Mouse (Mus musculus): Measurements from ENCODE around the gene Gm42715. TPM values are rescaled to one million over a fixed set of nuclear protein-coding genes. Genes with fewer than 3 reads are reported as not detected.

The Gm42715 gene
- polyA plus RNA-seq, 1 experiment from 2014 or later = 12.2 TPM

DNA sequence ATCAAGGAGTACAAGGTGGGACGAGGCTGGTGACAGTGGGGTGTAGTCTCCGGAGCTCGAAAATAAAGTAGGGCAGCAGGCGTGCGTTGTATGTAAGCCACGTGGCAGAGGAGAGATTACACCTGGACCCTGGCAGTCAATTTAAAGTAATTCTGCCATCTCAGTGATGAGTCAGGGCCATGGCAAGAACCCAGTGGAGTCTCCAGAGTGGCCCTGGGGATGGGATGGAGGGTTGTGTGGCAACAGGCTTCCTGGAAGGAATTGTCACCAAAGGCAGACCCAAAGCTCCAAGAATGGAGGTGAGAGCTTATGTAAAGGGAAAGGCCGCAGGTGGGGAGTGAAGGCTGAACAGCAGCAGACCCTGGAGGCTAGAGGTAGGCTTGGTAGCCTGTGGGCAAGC lies 81.2 kb downstream of the Gm42715 start:
- no peaks in the 10 kb centered on the region for H3K9me3 ChIP-seq (ENCODE audit: control insufficient read depth, low read length)
- H3K9ac ChIP-seq (ENCODE audit: low read depth, low read length) = no peak overlapping the region
- ATAC-seq (ENCODE audit: low read depth) (no peak), DNase-seq (ENCODE audit: low spot score) (no peak)
- no peak overlapping the region for H3K4me3 ChIP-seq (ENCODE audit: low read depth, low read length)
- H3K27ac ChIP-seq (replicated peaks; ENCODE audit: low read depth, low read length) = no peak overlapping the region
- H3K27me3 ChIP-seq (replicated peaks; ENCODE audit: control insufficient read depth, insufficient read depth, low read length) = no peaks in the 10 kb centered on the region
- H3K4me2 ChIP-seq (ENCODE audit: low read depth, low read length) = no peak overlapping the region
- H3K36me3 ChIP-seq (ENCODE audit: control insufficient read depth, insufficient read depth, low read length) = peaks cover 92% of the 10 kb centered on the region
- H3K4me1 ChIP-seq (ENCODE audit: control insufficient read depth, insufficient read depth, low read length) = no peaks in the 10 kb centered on the region
- 93% methylated on average over 7 of the region's 7 CpGs for WGBS

DNA sequence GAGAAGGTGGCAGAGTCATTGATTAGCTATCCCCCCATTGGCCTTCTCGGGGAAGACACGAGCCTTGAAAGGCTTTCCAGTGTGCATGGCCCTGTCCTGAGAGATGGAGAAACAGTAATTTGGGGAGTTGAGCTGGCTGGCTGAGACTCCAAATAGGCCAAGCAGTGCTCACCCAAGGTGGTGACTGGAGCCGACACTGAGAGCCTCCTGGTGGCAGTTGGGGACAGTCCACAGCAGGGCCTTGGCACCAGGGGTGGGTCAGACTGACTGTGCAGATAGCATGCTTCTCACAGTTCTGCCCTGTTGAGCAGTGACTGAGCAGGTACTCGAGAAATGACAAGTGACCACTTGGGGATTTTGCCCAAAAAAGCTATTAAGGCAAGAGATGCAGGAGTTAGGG lies 82.4 kb downstream of the Gm42715 start:
- Histone ChIP-seq H3K4me2 (ENCODE audit: low read depth, low read length) (no peak overlapping the region), H3K9ac (ENCODE audit: low read depth, low read length) (no peak overlapping the region), H3K9me3 (ENCODE audit: control insufficient read depth, low read length) (no peaks in the 10 kb centered on the region), H3K4me3 (ENCODE audit: low read depth, low read length) (no peak overlapping the region), H3K36me3 (ENCODE audit: control insufficient read depth, insufficient read depth, low read length) (peaks cover 85% of the 10 kb centered on the region), H3K27ac (replicated peaks; ENCODE audit: low read depth, low read length) (no peak overlapping the region), H3K27me3 (replicated peaks; ENCODE audit: control insufficient read depth, insufficient read depth, low read length) (no peaks in the 10 kb centered on the region), H3K4me1 (ENCODE audit: control insufficient read depth, insufficient read depth, low read length) (no peaks in the 10 kb centered on the region)
- no peak for DNase-seq (ENCODE audit: low spot score)
- ATAC-seq (ENCODE audit: low read depth) = no peak
- WGBS = 86% methylated on average over 4 of the region's 4 CpGs

DNA sequence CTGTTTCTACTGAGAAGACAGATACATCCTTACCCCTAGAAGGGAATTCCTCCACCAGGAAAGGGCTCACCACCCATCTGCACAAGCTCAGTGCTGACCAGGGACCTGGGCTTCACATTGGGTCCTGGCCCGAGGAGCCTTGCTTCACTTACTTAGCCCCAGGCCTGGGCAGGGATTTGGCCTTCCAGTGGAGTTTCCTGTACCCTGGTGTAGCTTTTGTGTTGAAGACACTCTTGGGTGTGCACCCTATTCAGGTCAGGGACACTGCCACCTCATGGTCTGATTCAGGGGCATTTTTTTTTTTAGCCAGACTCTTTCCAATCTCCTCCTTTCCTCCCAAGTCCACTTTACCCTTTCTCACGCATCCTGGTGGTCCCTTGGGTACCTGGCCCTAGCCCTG lies 83.5 kb downstream of the Gm42715 start:
- 87% methylated on average over 2 of the region's 2 CpGs for WGBS
- Histone ChIP-seq H3K4me1 (ENCODE audit: control insufficient read depth, insufficient read depth, low read length) (no peaks in the 10 kb centered on the region), H3K4me2 (ENCODE audit: low read depth, low read length) (no peak overlapping the region), H3K4me3 (ENCODE audit: low read depth, low read length) (no peak overlapping the region), H3K9me3 (ENCODE audit: control insufficient read depth, low read length) (no peaks in the 10 kb centered on the region), H3K9ac (ENCODE audit: low read depth, low read length) (no peak overlapping the region), H3K36me3 (ENCODE audit: control insufficient read depth, insufficient read depth, low read length) (peaks cover 74% of the 10 kb centered on the region), H3K27me3 (replicated peaks; ENCODE audit: control insufficient read depth, insufficient read depth, low read length) (no peaks in the 10 kb centered on the region), H3K27ac (replicated peaks; ENCODE audit: low read depth, low read length) (no peak overlapping the region)
- no peak for ATAC-seq (ENCODE audit: low read depth)
- DNase-seq (ENCODE audit: low spot score) = no peak

DNA sequence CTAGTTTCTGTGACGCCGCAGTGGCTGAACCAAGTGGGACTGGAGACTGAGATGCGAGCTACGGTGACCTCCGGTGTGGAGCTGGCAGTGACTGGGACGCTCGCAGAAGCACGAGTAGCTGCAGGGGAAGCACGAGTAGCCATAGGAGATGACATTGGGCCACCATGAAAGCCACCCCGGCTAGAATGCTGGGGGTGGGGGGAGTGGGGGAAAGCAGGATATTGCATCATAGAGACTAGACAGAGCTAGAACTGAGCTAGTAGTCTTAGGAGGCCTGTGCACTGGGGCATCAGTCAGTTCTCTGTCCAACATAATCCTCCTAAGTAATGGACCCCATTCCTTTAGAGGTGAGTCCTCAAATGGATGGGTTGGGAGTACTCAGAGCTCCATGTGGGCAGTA lies 84.9 kb downstream of the Gm42715 start:
- H3K4me2 ChIP-seq (ENCODE audit: low read depth, low read length) = no peak overlapping the region
- no peaks in the 10 kb centered on the region for H3K27me3 ChIP-seq (replicated peaks; ENCODE audit: control insufficient read depth, insufficient read depth, low read length)
- no peaks in the 10 kb centered on the region for H3K9me3 ChIP-seq (ENCODE audit: control insufficient read depth, low read length)
- ATAC-seq (ENCODE audit: low read depth) (no peak), DNase-seq (ENCODE audit: low spot score) (no peak)
- H3K36me3 ChIP-seq (ENCODE audit: control insufficient read depth, insufficient read depth, low read length) = peaks cover 74% of the 10 kb centered on the region
- no peak overlapping the region for H3K9ac ChIP-seq (ENCODE audit: low read depth, low read length)
- WGBS = 92% methylated on average over 10 of the region's 10 CpGs
- no peaks in the 10 kb centered on the region for H3K4me1 ChIP-seq (ENCODE audit: control insufficient read depth, insufficient read depth, low read length)
- H3K4me3 ChIP-seq (ENCODE audit: low read depth, low read length) = no peak overlapping the region
- H3K27ac ChIP-seq (replicated peaks; ENCODE audit: low read depth, low read length) = no peak overlapping the region

DNA sequence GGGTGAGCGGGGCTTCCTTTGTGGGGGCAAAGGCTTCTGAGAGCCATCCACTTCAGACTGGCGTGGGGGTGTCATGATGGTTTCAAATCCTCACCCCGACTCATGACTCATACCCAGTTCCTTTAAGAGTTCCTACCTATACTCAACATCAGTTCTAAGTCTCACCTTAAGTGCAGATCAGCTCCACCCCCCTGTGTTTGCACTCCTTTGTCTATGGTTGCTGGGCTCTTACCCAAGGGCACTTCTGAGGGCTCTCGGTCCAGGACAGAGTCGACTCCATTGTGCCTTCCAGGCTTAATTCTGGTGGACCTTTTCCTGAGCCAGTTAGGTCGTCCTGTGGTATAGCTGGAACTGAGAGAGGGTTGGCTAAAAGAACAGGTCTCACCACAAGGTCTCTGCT lies 87.8 kb downstream of the Gm42715 start:
- no peak overlapping the region for H3K4me3 ChIP-seq (ENCODE audit: low read depth, low read length)
- DNase-seq (ENCODE audit: low spot score) = no peak
- WGBS = 85% methylated on average over 6 of the region's 6 CpGs
- no peak for ATAC-seq (ENCODE audit: low read depth)
- H3K27me3 ChIP-seq (replicated peaks; ENCODE audit: control insufficient read depth, insufficient read depth, low read length) = no peaks in the 10 kb centered on the region
- H3K4me1 ChIP-seq (ENCODE audit: control insufficient read depth, insufficient read depth, low read length) = no peaks in the 10 kb centered on the region
- H3K9me3 ChIP-seq (ENCODE audit: control insufficient read depth, low read length) = no peaks in the 10 kb centered on the region
- no peak overlapping the region for H3K9ac ChIP-seq (ENCODE audit: low read depth, low read length)
- no peak overlapping the region for H3K4me2 ChIP-seq (ENCODE audit: low read depth, low read length)
- H3K36me3 ChIP-seq (ENCODE audit: control insufficient read depth, insufficient read depth, low read length) = peaks cover 74% of the 10 kb centered on the region
- no peak overlapping the region for H3K27ac ChIP-seq (replicated peaks; ENCODE audit: low read depth, low read length)

DNA sequence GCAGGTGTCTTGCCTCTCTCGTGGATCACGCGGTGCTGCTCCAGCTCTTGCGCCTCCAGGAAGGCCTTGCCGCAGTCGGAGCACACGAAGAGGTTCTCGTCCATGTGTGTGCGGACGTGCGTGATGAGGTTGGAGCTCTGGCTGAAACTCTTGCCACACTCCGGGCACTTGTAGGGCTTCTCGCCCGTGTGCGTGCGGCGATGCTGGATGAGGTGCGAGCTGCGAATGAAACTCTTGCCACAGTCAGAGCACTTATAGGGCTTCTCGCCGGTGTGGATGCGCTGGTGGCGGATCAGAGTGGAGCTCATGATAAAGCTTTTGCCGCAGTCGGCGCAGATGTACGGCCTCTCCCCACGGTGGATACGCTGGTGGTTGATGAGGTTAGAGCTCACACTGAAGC lies 91.6 kb downstream of the Gm42715 start:
- H3K27me3 ChIP-seq (replicated peaks; ENCODE audit: control insufficient read depth, insufficient read depth, low read length) = no peaks in the 10 kb centered on the region
- 97% methylated on average over 29 of the region's 29 CpGs for WGBS
- no peak overlapping the region for H3K4me3 ChIP-seq (ENCODE audit: low read depth, low read length)
- H3K36me3 ChIP-seq (ENCODE audit: control insufficient read depth, insufficient read depth, low read length) = peaks cover 59% of the 10 kb centered on the region
- H3K27ac ChIP-seq (replicated peaks; ENCODE audit: low read depth, low read length) = no peak overlapping the region
- DNase-seq (ENCODE audit: low spot score) (no peak), ATAC-seq (ENCODE audit: low read depth) (no peak)
- no peak overlapping the region for H3K9ac ChIP-seq (ENCODE audit: low read depth, low read length)
- no peak overlapping the region for H3K4me2 ChIP-seq (ENCODE audit: low read depth, low read length)
- H3K9me3 ChIP-seq (ENCODE audit: control insufficient read depth, low read length) = no peaks in the 10 kb centered on the region
- H3K4me1 ChIP-seq (ENCODE audit: control insufficient read depth, insufficient read depth, low read length) = peaks cover 6% of the 10 kb centered on the region

- peaks cover 6% of the 10 kb centered on the region for H3K4me1 ChIP-seq (ENCODE audit: control insufficient read depth, insufficient read depth, low read length)
- no peak overlapping the region for H3K4me3 ChIP-seq (ENCODE audit: low read depth, low read length)
- peaks cover 56% of the 10 kb centered on the region for H3K36me3 ChIP-seq (ENCODE audit: control insufficient read depth, insufficient read depth, low read length)
- 95% methylated on average over 26 of the region's 26 CpGs for WGBS
- no peak overlapping the region for H3K9ac ChIP-seq (ENCODE audit: low read depth, low read length)
- ATAC-seq (ENCODE audit: low read depth) (no peak), DNase-seq (ENCODE audit: low spot score) (no peak)
- no peaks in the 10 kb centered on the region for H3K27me3 ChIP-seq (replicated peaks; ENCODE audit: control insufficient read depth, insufficient read depth, low read length)
- no peaks in the 10 kb centered on the region for H3K9me3 ChIP-seq (ENCODE audit: control insufficient read depth, low read length)
- no peak overlapping the region for H3K4me2 ChIP-seq (ENCODE audit: low read depth, low read length)
- no peak overlapping the region for H3K27ac ChIP-seq (replicated peaks; ENCODE audit: low read depth, low read length)
These were observed 92.2 kb downstream of the Gm42715 start for GRCm38 (mm10) chr7:127611561-127611960.

- peaks cover 49% of the 10 kb centered on the region for H3K36me3 ChIP-seq (ENCODE audit: control insufficient read depth, insufficient read depth, low read length)
- no peaks in the 10 kb centered on the region for H3K9me3 ChIP-seq (ENCODE audit: control insufficient read depth, low read length)
- H3K27ac ChIP-seq (replicated peaks; ENCODE audit: low read depth, low read length) = no peak overlapping the region
These were observed 94.1 kb downstream of the Gm42715 start for GRCm38 (mm10) chr7:127613501-127613900.

DNA sequence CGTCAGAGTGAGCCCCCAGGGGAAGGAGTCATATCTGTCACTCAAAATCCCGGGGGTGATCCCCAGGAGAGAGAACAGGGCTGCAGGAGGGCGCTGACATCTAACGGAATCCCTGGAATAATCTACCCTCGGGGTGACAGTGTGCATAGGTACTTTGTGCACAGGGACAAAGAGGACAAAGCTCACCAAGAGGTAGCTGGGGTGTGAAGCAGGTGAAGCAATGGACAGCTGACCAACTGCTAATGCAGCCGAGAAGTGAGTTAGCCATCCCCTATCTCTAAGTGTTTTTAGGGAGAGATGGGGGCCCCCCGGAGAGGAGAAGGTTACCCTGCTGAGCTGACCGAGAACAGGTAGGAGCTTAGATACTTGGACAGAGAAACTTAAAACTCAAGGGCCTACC lies 94.7 kb downstream of the Gm42715 start:
- Histone ChIP-seq H3K4me2 (ENCODE audit: low read depth, low read length) (peak overlapping the region; percentile 61), H3K4me1 (ENCODE audit: control insufficient read depth, insufficient read depth, low read length) (peaks cover 6% of the 10 kb centered on the region), H3K9ac (ENCODE audit: low read depth, low read length) (peak overlapping the region; percentile 93), H3K9me3 (ENCODE audit: control insufficient read depth, low read length) (no peaks in the 10 kb centered on the region), H3K27ac (replicated peaks; ENCODE audit: low read depth, low read length) (no peak overlapping the region), H3K27me3 (replicated peaks; ENCODE audit: control insufficient read depth, insufficient read depth, low read length) (no peaks in the 10 kb centered on the region), H3K4me3 (ENCODE audit: low read depth, low read length) (peak overlapping the region; percentile 93), H3K36me3 (ENCODE audit: control insufficient read depth, insufficient read depth, low read length) (peaks cover 43% of the 10 kb centered on the region)
- no peak for ATAC-seq (ENCODE audit: low read depth)
- DNase-seq (ENCODE audit: low spot score) = no peak
- 22% methylated on average over 8 of the region's 8 CpGs for WGBS

More at GRCm38 (mm10) chr7:127613501-127613900, 94.1 kb downstream of the Gm42715 start:
- WGBS = 74% methylated on average over 8 of the region's 8 CpGs
- DNase-seq (ENCODE audit: low spot score) = no peak
- Histone ChIP-seq H3K4me1 (ENCODE audit: control insufficient read depth, insufficient read depth, low read length) (peaks cover 6% of the 10 kb centered on the region), H3K4me3 (ENCODE audit: low read depth, low read length) (peak overlapping the region; percentile 93), H3K27me3 (replicated peaks; ENCODE audit: control insufficient read depth, insufficient read depth, low read length) (no peaks in the 10 kb centered on the region), H3K9ac (ENCODE audit: low read depth, low read length) (peak overlapping the region; percentile 93), H3K4me2 (ENCODE audit: low read depth, low read length) (peak overlapping the region; percentile 61; the same call in 1 of the 2 replicates)
- ATAC-seq (ENCODE audit: low read depth) = no peak
